Mouse (Mus musculus) lung, postnatal 0 days (tissue): ENCODE measurements around the gene BC003965.

Experiments used
- CTCF ChIP-seq: IDR thresholded peaks from 2 replicates; pipeline ENCODE4 v1.5.1; 2016; ENCODE audit warnings: antibody characterized with exemption, mild to moderate bottlenecking
- EP300 ChIP-seq: IDR thresholded peaks from 2 replicates; pipeline ENCODE4 v1.6.1; 2016; ENCODE audit warnings: antibody characterized with exemption, mild to moderate bottlenecking, control low read depth

DNA sequence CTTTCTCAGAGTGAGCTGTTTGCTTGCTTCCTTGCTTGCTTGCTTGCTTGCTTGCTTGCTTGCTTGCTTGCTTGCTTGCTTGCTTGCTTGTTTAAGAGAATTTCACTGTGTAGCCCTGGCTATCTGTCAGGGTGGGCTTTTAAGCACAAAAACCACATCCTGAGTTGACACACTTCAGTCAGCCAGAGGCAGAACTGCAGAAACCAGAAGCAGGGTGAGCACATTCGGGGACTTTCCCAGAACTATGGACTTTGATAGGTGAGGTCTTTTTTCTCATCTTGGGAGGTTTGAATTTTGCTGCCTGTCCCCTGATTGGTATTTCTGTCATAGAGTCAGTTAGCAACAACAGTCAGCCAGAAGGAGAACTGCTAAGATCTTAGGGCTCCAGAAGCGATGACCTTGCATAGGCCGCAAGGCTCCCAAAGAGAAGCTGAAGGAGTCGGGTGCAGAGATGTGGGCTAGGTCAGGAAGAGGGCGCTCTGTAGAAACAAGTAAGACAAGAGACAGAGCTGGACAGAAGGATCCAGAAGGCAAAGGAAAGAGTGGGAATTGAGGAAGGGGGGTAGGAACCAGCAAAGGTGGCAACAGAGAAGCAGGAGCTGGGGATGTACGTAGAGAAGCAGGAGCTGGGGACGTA lies 40.4 kb downstream of the BC003965 start:
- TF ChIP-seq EP300 (no peak), CTCF (no peak)
